In genomic region chr3:127640762-127641700, GRCm38 (mm10) we compare ENCODE assay signal across 10 mouse cellular contexts. TPM values are rescaled to one million over a fixed set of nuclear protein-coding genes. Genes with fewer than 3 reads are reported as not detected.
DNase-seq lines count a peak whose midpoint lies in the region; ATAC-seq lines count a peak whose summit lies in the region.
"Had no signal": no experiment of that assay in that cellular context is flagged by ENCODE, and none has a peak within 500 bp of the region (broad histone marks: within the 10 kb centered on the region; RNA-seq: fewer than 3 reads in every experiment).

No protein-coding gene starts in this region.

- H3K9ac ChIP-seq in forebrain, embryonic 12.5 days: 0 out of 2 replicates have a peak overlapping the region, but pooled peaks have one; percentile 7
- no peak overlapping the region for H3K9ac ChIP-seq in kidney, embryonic 15.5 days
- H3K9ac ChIP-seq in neural tube, embryonic 13.5 days: no peak overlapping the region

- H3K27ac ChIP-seq in forebrain, embryonic 12.5 days: peak overlapping the region; percentile 85
- H3K27ac ChIP-seq in kidney, embryonic 15.5 days: no peak overlapping the region
- no peak overlapping the region for H3K27ac ChIP-seq in neural tube, embryonic 13.5 days (replicated peaks)

- intact Hi-C loops in gastrocnemius, postnatal 36 days (cut with DNase I): no loop called here

- H3K4me3 ChIP-seq in forebrain, embryonic 12.5 days (replicated peaks): peak overlapping the region; percentile 13
- peak overlapping the region; percentile 15; the same call in 1 of the 2 replicates for H3K4me3 ChIP-seq in kidney, embryonic 15.5 days (replicated peaks)
- H3K4me3 ChIP-seq in neural tube, embryonic 13.5 days: peak overlapping the region; percentile 15; the same call in 1 of the 2 replicates
- H3K4me3 ChIP-seq: myocyte had no signal

- peak; percentile 75 for DNase-seq in kidney, adult 9 months
- no peak for DNase-seq in kidney, adult 11 months
- DNase-seq in cerebellum, postnatal 4 days (ENCODE audit: low spot score in 2 of 2): no peak
- no peak for DNase-seq in thymus, postnatal 36 days
- DNase-seq in gastrocnemius, postnatal 36 days: no peak

- no peaks in the 10 kb centered on the region for H3K36me3 ChIP-seq in forebrain, embryonic 12.5 days (replicated peaks)
- H3K36me3 ChIP-seq in kidney, embryonic 15.5 days: no peaks in the 10 kb centered on the region
- H3K36me3 ChIP-seq in neural tube, embryonic 13.5 days: no peaks in the 10 kb centered on the region

- WGBS in forebrain, embryonic 12.5 days: 5% methylated on average over 37 of the region's 37 CpGs
- 3% methylated on average over 37 of the region's 37 CpGs for WGBS in kidney, embryonic 15.5 days
- WGBS in neural tube, embryonic 13.5 days: 4% methylated on average over 37 of the region's 37 CpGs

- H3K4me2 ChIP-seq in forebrain, embryonic 12.5 days: peak overlapping the region; percentile 43
- peak overlapping the region; percentile 48 for H3K4me2 ChIP-seq in kidney, embryonic 15.5 days
- H3K4me2 ChIP-seq in neural tube, embryonic 13.5 days: peak overlapping the region; percentile 41

- no peaks in the 10 kb centered on the region for H3K9me3 ChIP-seq in forebrain, embryonic 12.5 days
- no peaks in the 10 kb centered on the region for H3K9me3 ChIP-seq in kidney, embryonic 15.5 days (replicated peaks)
- no peaks in the 10 kb centered on the region for H3K9me3 ChIP-seq in neural tube, embryonic 13.5 days

- H3K27me3 ChIP-seq in forebrain, embryonic 12.5 days: peaks cover 89% of the 10 kb centered on the region
- H3K27me3 ChIP-seq in kidney, embryonic 15.5 days: peaks cover 96% of the 10 kb centered on the region
- H3K27me3 ChIP-seq in neural tube, embryonic 13.5 days: peaks cover 90% of the 10 kb centered on the region

- peak; percentile 40 for ATAC-seq in forebrain, embryonic 12.5 days (ENCODE audit: low FRiP score)
- peak; percentile 63 for ATAC-seq in kidney, embryonic 15.5 days (replicated peaks; ENCODE audit: low FRiP score)
- ATAC-seq in neural tube, embryonic 13.5 days (ENCODE audit: low read depth): peak; percentile 54; the same call in 1 of the 2 replicates

- H3K4me1 ChIP-seq in forebrain, embryonic 12.5 days: peaks cover 32% of the 10 kb centered on the region
- H3K4me1 ChIP-seq in kidney, embryonic 15.5 days: peaks cover 18% of the 10 kb centered on the region
- peaks cover 35% of the 10 kb centered on the region for H3K4me1 ChIP-seq in neural tube, embryonic 13.5 days (replicated peaks)

RNA-seq across cellular contexts. Expression of gene Neurog2, which starts 8.1 kb away (rescaled TPM):
- 161 and 168 TPM in 2 replicates for polyA plus RNA-seq in forebrain, embryonic 12.5 days (2016; fragmentation: Nextera tagmentation; extraction: Ambion mirVana)
- not detected in 2 replicates for polyA plus RNA-seq in kidney, embryonic 15.5 days (2015; fragmentation: Nextera tagmentation; extraction: Ambion mirVana)
- 10.1 and 13.6 TPM in 2 replicates for polyA plus RNA-seq in neural tube, embryonic 13.5 days (2015; fragmentation: Nextera tagmentation; extraction: Ambion mirVana)
- total RNA-seq in gastrocnemius, postnatal 36 days (2021): not detected
- total RNA-seq: liver, adult 2 months had no signal
- polyA plus RNA-seq: liver, adult 2 months; myocyte had no signal

Comparison
In these comparisons a context has a peak if more than half of its experiments do, and no peak if none do; other contexts are left out.
1. RNA of gene Neurog2, which starts 8.1 kb away (polyA plus RNA-seq): 161 to 168 TPM in forebrain, embryonic 12.5 days; 10.1 to 13.6 TPM in neural tube, embryonic 13.5 days and not detected in kidney, embryonic 15.5 days; every median in the first group is over 10 times any median in the second.
2. Peak in every context shown above with its lines, with median percentiles within 50 percentile points of each other: ATAC-seq, H3K4me2 ChIP-seq and H3K4me3 ChIP-seq.